8 mouse cellular contexts compared by ENCODE assay signal in genomic region chr5:124025587-124026441, GRCm38 (mm10). TPM values are rescaled to one million over a fixed set of nuclear protein-coding genes. Genes with fewer than 3 reads are reported as not detected.
DNase-seq lines count a peak whose midpoint lies in the region; ATAC-seq lines count a peak whose summit lies in the region.

No protein-coding gene starts in this region.

- peak overlapping the region; percentile 12; the same call in 1 of the 2 replicates for H3K27ac ChIP-seq in limb, embryonic 15.5 days

- no peaks in the 10 kb centered on the region for H3K27me3 ChIP-seq in limb, embryonic 15.5 days

- intact Hi-C loops in heart, postnatal 10 days (cut with DNase I): no loop called here

- ATAC-seq in limb, embryonic 15.5 days (ENCODE audit: insufficient number of reproducible peaks, low FRiP score, low TSS enrichment, low read depth): 0 out of 2 replicates have a peak, but pooled peaks have one; percentile 60

- peak; percentile 33 for DNase-seq in cerebellum, adult 8-10 months
- DNase-seq in cerebellum, postnatal 4 days (ENCODE audit: low spot score in 2 of 2): no peak
- DNase-seq in adrenal gland, postnatal 25 days: peak; percentile 68
- DNase-seq in heart, postnatal 10 days: peak; percentile 76
- DNase-seq in urinary bladder, adult 2 months (ENCODE audit: low spot score): no peak
- DNase-seq in thymus, postnatal 36 days: no peak
- no peak for DNase-seq in frontal cortex, adult 2 months (ENCODE audit: extremely low spot score in 1 of 2, low spot score in 1 of 2)

- no peak overlapping the region for H3K4me2 ChIP-seq in limb, embryonic 15.5 days

- WGBS in limb, embryonic 15.5 days: 77% methylated on average over 15 of the region's 15 CpGs

- H3K9me3 ChIP-seq in limb, embryonic 15.5 days: no peaks in the 10 kb centered on the region

- H3K4me1 ChIP-seq in limb, embryonic 15.5 days: peaks cover 63% of the 10 kb centered on the region

- no peak overlapping the region for H3K9ac ChIP-seq in limb, embryonic 15.5 days

- 0 out of 2 replicates have a peak, but pooled peaks cover 5% of the 10 kb centered on the region for H3K36me3 ChIP-seq in limb, embryonic 15.5 days

- no peak overlapping the region for H3K4me3 ChIP-seq in limb, embryonic 15.5 days

RNA-seq across cellular contexts. Expression of gene Vps37b, which starts 6.3 kb away (rescaled TPM):
- 75.2 and 101 TPM in 2 replicates for total RNA-seq in adrenal gland, postnatal 25 days (2021)
- 10 to 100 TPM; 38.0 to 46.7 TPM for total RNA-seq in heart, postnatal 10 days (2021)
- 34.7 and 37.8 TPM in 2 replicates for polyA plus RNA-seq in limb, embryonic 15.5 days (2015; fragmentation: Nextera tagmentation; extraction: Ambion mirVana)
- polyA plus RNA-seq in urinary bladder, adult 2 months (2012; rRNA removed): 34.2 and 38.8 TPM in 2 replicates
- 46.3 and 53.0 TPM in 2 replicates for polyA plus RNA-seq in frontal cortex, adult 2 months (2012; rRNA removed)

RNA-seq across cellular contexts. Expression of gene Hip1r, which starts 52.4 kb away (rescaled TPM):
- 17.9 and 18.3 TPM in 2 replicates for total RNA-seq in adrenal gland, postnatal 25 days (2021)
- total RNA-seq in heart, postnatal 10 days (2021): 10 to 100 TPM; 26.1 to 41.6 TPM
- polyA plus RNA-seq in limb, embryonic 15.5 days (2015; fragmentation: Nextera tagmentation; extraction: Ambion mirVana): 12.4 and 17.4 TPM in 2 replicates
- polyA plus RNA-seq in urinary bladder, adult 2 months (2012; rRNA removed): 53.9 and 54.0 TPM in 2 replicates
- 40.3 and 41.5 TPM in 2 replicates for polyA plus RNA-seq in frontal cortex, adult 2 months (2012; rRNA removed)

Comparison
In these comparisons a context has a peak if more than half of its experiments do, and no peak if none do; other contexts are left out.
1. DNase-seq: peak in cerebellum, adult 8-10 months (single experiment), adrenal gland, postnatal 25 days (single experiment) and heart, postnatal 10 days (2 of 2); none in cerebellum, postnatal 4 days (0 of 2), urinary bladder, adult 2 months (single experiment), thymus, postnatal 36 days (0 of 2) and frontal cortex, adult 2 months (0 of 2).